Mouse (Mus musculus) limb, embryonic 15.5 days (tissue): ENCODE results near the gene Tspan12. TPM values are rescaled to one million over a fixed set of nuclear protein-coding genes. Genes with fewer than 3 reads are reported as not detected.

Experiments
- ATAC-seq: fragments of 200-750 bp; cut with Nextera tagmentation; 2 replicates; pipeline ENCODE4 v1.8.0; 2017; ENCODE audit warnings: low read depth, moderate TSS enrichment; ENCODE audit not compliant: insufficient number of reproducible peaks, low FRiP score, low TSS enrichment
- H3K27ac ChIP-seq: fragments of 300-500 bp; sonication (generic); 2 replicates; pipeline ENCODE4 v1.5.1; 2015; ENCODE audit warnings: moderate library complexity, mild to moderate bottlenecking, inconsistent platforms
- H3K27me3 ChIP-seq: fragments of 300-500 bp; sonication (generic); 2 replicates; pipeline ENCODE4 v1.6.1; 2015; ENCODE audit warnings: inconsistent platforms
- H3K36me3 ChIP-seq: fragments of 300-500 bp; sonication (generic); 2 replicates; pipeline ENCODE4 v1.6.1; 2015; ENCODE audit warnings: inconsistent platforms
- H3K4me1 ChIP-seq: fragments of 300-500 bp; sonication (generic); 2 replicates; pipeline ENCODE4 v1.6.1; 2015; ENCODE audit warnings: inconsistent platforms
- H3K4me2 ChIP-seq: fragments of 300-500 bp; sonication (generic); 2 replicates; pipeline ENCODE4 v1.6.1; 2015; ENCODE audit warnings: mild to moderate bottlenecking, inconsistent platforms
- H3K4me3 ChIP-seq: fragments of 300-500 bp; sonication (generic); 2 replicates; pipeline ENCODE4 v1.5.1; 2015; ENCODE audit warnings: mild to moderate bottlenecking, inconsistent platforms
- H3K9ac ChIP-seq: fragments of 300-500 bp; sonication (generic); 2 replicates; pipeline ENCODE4 v1.6.1; 2015; ENCODE audit warnings: inconsistent platforms
- H3K9me3 ChIP-seq: fragments of 300-500 bp; sonication (generic); 2 replicates; pipeline ENCODE4 v1.6.1; 2016; ENCODE audit warnings: inconsistent platforms
- WGBS: fragments of 180-500 bp; shearing (Covaris S2); methylation state at CpG from one replicate; pipeline ENCODE4 v1.1.7; 2015; 5-methylcytosine and 5-hydroxymethylcytosine counted together
- polyA plus RNA-seq: library from polyadenylated mRNA; unstranded; fragments of >200 nt; fragmentation: Nextera tagmentation; extraction: Ambion mirVana; gene quantifications from 2 replicates; pipeline ENCODE4 v1.2.1, GENCODE M21; 2015

The Tspan12 gene
- polyA plus RNA-seq, 1 experiment from 2014 or later, result 28.2 TPM

DNA sequence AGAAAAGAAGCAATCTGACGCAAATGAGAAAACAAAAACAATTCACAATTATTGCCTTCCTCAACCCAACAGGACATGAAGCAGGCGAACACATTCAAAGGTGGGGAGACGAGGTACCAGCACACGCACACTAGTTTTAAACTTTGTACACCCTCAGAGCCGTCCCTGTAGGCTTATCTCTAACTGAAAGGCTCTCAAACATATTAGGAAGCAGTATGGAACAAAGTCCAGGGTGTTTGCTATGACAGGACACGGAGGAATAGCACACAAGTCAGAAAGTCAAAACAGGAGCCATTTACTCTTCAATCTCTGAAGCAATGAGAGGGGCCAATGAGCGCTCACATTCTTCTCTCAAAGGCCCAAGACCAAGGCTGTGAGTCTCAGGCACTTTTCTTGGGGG is 24.3 kb downstream of the Tspan12 start:
- Histone ChIP-seq H3K27ac (no peak overlapping the region), H3K4me3 (no peak overlapping the region), H3K9ac (no peak overlapping the region), H3K9me3 (no peaks in the 10 kb centered on the region), H3K36me3 (no peaks in the 10 kb centered on the region), H3K27me3 (no peaks in the 10 kb centered on the region), H3K4me2 (no peak overlapping the region), H3K4me1 (peaks cover 8% of the 10 kb centered on the region; the same call in 1 of the 2 replicates)
- ATAC-seq, result no peak
- WGBS, result 88% methylated on average over 7 of the region's 7 CpGs

GRCm38 (mm10) chr6:21823694-21824093 is 28.6 kb downstream of the Tspan12 start:
- Histone ChIP-seq H3K4me1 (peaks cover 10% of the 10 kb centered on the region; the same call in 1 of the 2 replicates), H3K9ac (no peak overlapping the region), H3K4me3 (no peak overlapping the region), H3K4me2 (no peak overlapping the region), H3K9me3 (no peaks in the 10 kb centered on the region), H3K36me3 (no peaks in the 10 kb centered on the region), H3K27me3 (no peaks in the 10 kb centered on the region), H3K27ac (peak overlapping the region; percentile 38; the same call in 1 of the 2 replicates)
- 71% methylated on average over 7 of the region's 7 CpGs for WGBS
- ATAC-seq, result no peak

DNA sequence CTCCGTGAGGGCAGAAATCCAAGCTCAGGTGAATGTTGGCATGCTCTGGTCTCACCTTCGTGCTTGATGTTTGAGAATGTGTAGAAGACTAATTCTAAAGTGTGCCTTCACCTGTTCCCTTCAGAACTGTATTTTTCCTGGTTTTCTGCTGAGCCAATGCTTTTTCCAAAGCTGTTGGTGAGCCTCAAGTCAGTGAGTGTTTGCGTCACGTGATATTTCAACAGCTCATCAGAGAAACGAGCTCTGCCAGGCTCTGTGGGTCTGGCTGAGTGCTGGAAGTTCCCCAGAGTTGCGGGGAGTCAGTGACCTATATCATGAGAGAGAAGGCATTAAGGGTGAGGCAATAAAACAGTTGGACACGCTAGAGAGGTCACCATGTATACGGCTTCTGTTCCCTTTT is 29.0 kb downstream of the Tspan12 start:
- 34% methylated on average over 8 of the region's 8 CpGs for WGBS
- peaks cover 10% of the 10 kb centered on the region; the same call in 1 of the 2 replicates for H3K4me1 ChIP-seq
- no peak overlapping the region for H3K4me3 ChIP-seq
- no peaks in the 10 kb centered on the region for H3K27me3 ChIP-seq
- no peak overlapping the region for H3K4me2 ChIP-seq
- H3K27ac ChIP-seq, result 0 out of 2 replicates have a peak overlapping the region, but pooled peaks have one; percentile 43
- H3K9me3 ChIP-seq, result no peaks in the 10 kb centered on the region
- H3K36me3 ChIP-seq, result no peaks in the 10 kb centered on the region
- peak; percentile 67; the same call in 1 of the 2 replicates for ATAC-seq
- no peak overlapping the region for H3K9ac ChIP-seq

GRCm38 (mm10) chr6:21822721-21823134 is 29.6 kb downstream of the Tspan12 start:
- Histone ChIP-seq H3K9me3 (no peaks in the 10 kb centered on the region), H3K27ac (no peak overlapping the region), H3K4me1 (peaks cover 10% of the 10 kb centered on the region; the same call in 1 of the 2 replicates), H3K36me3 (no peaks in the 10 kb centered on the region), H3K27me3 (no peaks in the 10 kb centered on the region), H3K4me3 (no peak overlapping the region), H3K4me2 (no peak overlapping the region), H3K9ac (no peak overlapping the region)
- ATAC-seq, result no peak
- 63% methylated on average over 7 of the region's 7 CpGs for WGBS

DNA sequence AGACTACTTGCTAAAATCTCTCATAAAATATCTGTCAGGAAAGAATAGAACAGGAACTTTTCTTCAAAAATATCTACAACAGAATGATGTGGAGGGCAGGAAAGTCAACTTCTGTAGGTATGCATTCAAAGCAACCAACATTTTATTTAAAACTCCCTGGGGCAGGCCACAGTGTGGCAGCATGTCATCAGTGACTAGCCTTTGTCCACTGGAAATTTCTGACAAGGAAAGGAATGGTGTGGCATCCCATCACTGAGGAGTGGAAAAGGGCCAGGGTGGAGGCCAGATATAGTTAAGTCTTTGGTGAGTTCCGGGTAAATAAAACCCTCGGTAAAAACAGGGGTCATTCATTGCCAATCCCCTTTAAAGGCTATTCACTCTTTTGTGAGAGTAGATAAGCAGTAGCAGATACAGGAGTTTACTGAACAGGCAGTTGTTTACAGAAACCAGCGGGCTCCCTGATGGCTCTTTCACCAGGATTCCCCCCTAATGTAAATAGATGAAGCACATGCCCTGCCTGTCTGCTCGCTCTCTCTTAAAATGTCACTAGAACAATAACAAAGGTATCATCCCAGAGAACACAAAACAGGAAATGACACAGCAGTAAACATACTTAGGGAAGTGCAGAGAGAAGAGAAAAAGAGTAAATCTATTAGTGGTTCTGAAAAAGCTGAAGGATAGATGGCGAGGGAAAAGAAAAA is 34.1 kb downstream of the Tspan12 start:
- Histone ChIP-seq H3K27ac (no peak overlapping the region), H3K4me1 (peaks cover 4% of the 10 kb centered on the region; the same call in 1 of the 2 replicates), H3K4me3 (no peak overlapping the region), H3K9ac (no peak overlapping the region), H3K36me3 (peaks cover 6% of the 10 kb centered on the region; the same call in 1 of the 2 replicates), H3K9me3 (no peaks in the 10 kb centered on the region), H3K4me2 (no peak overlapping the region), H3K27me3 (no peaks in the 10 kb centered on the region)
- 45% methylated on average over 5 of the region's 5 CpGs for WGBS
- no peak for ATAC-seq

DNA sequence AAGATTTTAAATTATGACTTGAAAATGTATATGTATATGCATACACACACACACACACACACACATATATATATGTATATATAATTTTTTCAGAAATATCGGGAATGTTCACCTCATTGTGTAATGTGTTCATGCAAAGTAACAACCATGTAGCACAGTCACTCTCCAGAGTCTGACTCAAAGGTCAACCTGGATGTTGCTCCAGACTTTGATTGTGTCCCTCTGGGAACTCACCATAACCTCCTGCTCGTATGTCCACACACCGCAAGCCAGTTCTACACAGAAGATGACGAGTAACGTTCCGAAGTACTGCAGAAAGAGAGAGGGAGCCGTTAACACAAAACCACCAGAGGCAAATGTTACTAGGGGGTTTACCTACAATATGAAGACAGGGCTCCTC is 46.3 kb downstream of the Tspan12 start:
- no peak overlapping the region for H3K9ac ChIP-seq
- no peak for ATAC-seq
- H3K4me3 ChIP-seq, result no peak overlapping the region
- peaks cover 15% of the 10 kb centered on the region for H3K4me1 ChIP-seq
- no peaks in the 10 kb centered on the region for H3K27me3 ChIP-seq
- no peaks in the 10 kb centered on the region for H3K9me3 ChIP-seq
- no peak overlapping the region for H3K4me2 ChIP-seq
- 79% methylated on average over 7 of the region's 7 CpGs for WGBS
- no peaks in the 10 kb centered on the region for H3K36me3 ChIP-seq
- H3K27ac ChIP-seq, result no peak overlapping the region

DNA sequence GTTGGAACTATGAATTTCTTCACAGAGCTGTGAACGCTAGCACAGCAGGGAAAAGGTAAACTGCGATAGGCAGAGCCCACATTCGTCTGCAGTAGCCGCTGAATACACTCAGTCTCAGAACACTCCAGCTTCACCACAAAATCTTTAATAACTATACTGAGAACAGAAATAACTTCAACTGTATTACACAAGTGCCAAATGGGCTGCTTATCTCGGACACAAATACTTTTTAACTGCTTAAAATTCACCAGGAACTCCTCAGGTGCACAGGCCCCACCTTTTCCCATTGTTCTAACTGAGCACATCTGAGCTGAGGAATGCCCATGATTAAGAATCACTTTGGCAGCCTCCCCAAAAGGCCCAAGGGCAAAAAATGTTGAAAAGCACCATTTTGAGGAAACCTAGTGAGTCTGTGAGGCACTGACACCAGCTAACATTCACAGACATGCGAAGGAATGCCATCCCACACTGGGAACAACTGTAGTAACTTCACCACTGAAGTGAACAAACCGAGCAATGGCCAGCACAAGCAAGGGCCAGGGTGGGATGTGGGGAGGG is 47.2 kb downstream of the Tspan12 start:
- Histone ChIP-seq H3K4me1 (peaks cover 15% of the 10 kb centered on the region), H3K9me3 (no peaks in the 10 kb centered on the region), H3K4me2 (no peak overlapping the region), H3K9ac (no peak overlapping the region), H3K27me3 (no peaks in the 10 kb centered on the region), H3K36me3 (0 out of 2 replicates have a peak, but pooled peaks cover 2% of the 10 kb centered on the region), H3K4me3 (no peak overlapping the region), H3K27ac (0 out of 2 replicates have a peak overlapping the region, but pooled peaks have one; percentile 43)
- 53% methylated on average over 7 of the region's 7 CpGs for WGBS
- ATAC-seq, result no peak

- peaks cover 15% of the 10 kb centered on the region for H3K4me1 ChIP-seq
- H3K27ac ChIP-seq, result peak overlapping the region; percentile 76
- H3K9me3 ChIP-seq, result no peaks in the 10 kb centered on the region
- no peaks in the 10 kb centered on the region for H3K27me3 ChIP-seq
- H3K4me3 ChIP-seq, result no peak overlapping the region
- no peak for ATAC-seq
- no peak overlapping the region for H3K9ac ChIP-seq
- H3K4me2 ChIP-seq, result no peak overlapping the region
- H3K36me3 ChIP-seq, result 0 out of 2 replicates have a peak, but pooled peaks cover 9% of the 10 kb centered on the region
- 49% methylated on average over 10 of the region's 10 CpGs for WGBS
Observed at GRCm38 (mm10) chr6:21803483-21804340, 48.6 kb downstream of the Tspan12 start.

GRCm38 (mm10) chr6:21798581-21798980 is 53.7 kb downstream of the Tspan12 start:
- H3K9ac ChIP-seq, result no peak overlapping the region

GRCm38 (mm10) chr6:21797087-21797486 is 55.2 kb downstream of the Tspan12 start:
- H3K4me3 ChIP-seq, result no peak overlapping the region
- no peaks in the 10 kb centered on the region for H3K9me3 ChIP-seq
- no peak overlapping the region for H3K9ac ChIP-seq
- H3K27me3 ChIP-seq, result no peaks in the 10 kb centered on the region
- no peak overlapping the region for H3K4me2 ChIP-seq
- WGBS, result 81% methylated on average over 4 of the region's 4 CpGs
- H3K4me1 ChIP-seq, result no peaks in the 10 kb centered on the region
- no peak overlapping the region for H3K27ac ChIP-seq
- ATAC-seq, result no peak
- H3K36me3 ChIP-seq, result 0 out of 2 replicates have a peak, but pooled peaks cover 9% of the 10 kb centered on the region

More at GRCm38 (mm10) chr6:21798581-21798980, 53.7 kb downstream of the Tspan12 start:
- ATAC-seq, result no peak
- no peaks in the 10 kb centered on the region for H3K9me3 ChIP-seq
- H3K4me2 ChIP-seq, result no peak overlapping the region
- 0 out of 2 replicates have a peak, but pooled peaks cover 9% of the 10 kb centered on the region for H3K36me3 ChIP-seq
- no peaks in the 10 kb centered on the region for H3K27me3 ChIP-seq
- no peak overlapping the region for H3K27ac ChIP-seq
- 83% methylated on average over 9 of the region's 9 CpGs for WGBS
- H3K4me3 ChIP-seq, result no peak overlapping the region
- peaks cover under 1% of the 10 kb centered on the region; the same call in 1 of the 2 replicates for H3K4me1 ChIP-seq

- Histone ChIP-seq H3K9me3 (no peaks in the 10 kb centered on the region), H3K27ac (no peak overlapping the region), H3K4me2 (no peak overlapping the region), H3K36me3 (0 out of 2 replicates have a peak, but pooled peaks cover 9% of the 10 kb centered on the region), H3K4me1 (no peaks in the 10 kb centered on the region), H3K27me3 (no peaks in the 10 kb centered on the region), H3K9ac (no peak overlapping the region), H3K4me3 (no peak overlapping the region)
- ATAC-seq, result no peak
- WGBS, result 81% methylated on average over 10 of the region's 10 CpGs
Observed at GRCm38 (mm10) chr6:21796413-21796812, 55.9 kb downstream of the Tspan12 start.
